Mouse (Mus musculus) stomach, postnatal 0 days (tissue): ENCODE results near the gene Auh. TPM values are rescaled to one million over a fixed set of nuclear protein-coding genes. Genes with fewer than 3 reads are reported as not detected.
A peak's percentile ranks its signal among the peaks of the same experiment; 100 is the strongest.

Source experiments
- ATAC-seq: fragments of 200-750 bp; cut with Nextera tagmentation; 2 replicates; pipeline ENCODE4 v1.8.0; 2017; ENCODE audit not compliant: low FRiP score, low TSS enrichment
- DNase-seq: peaks from one replicate; pipeline ENCODE4 v3.0.0-alpha.2; 2016; ENCODE audit warnings: low spot score
- H3K27ac ChIP-seq: fragments of 300-500 bp; sonication (generic); replicated peaks from 2 replicates; pipeline ENCODE4 v1.5.1; 2014; ENCODE audit warnings: mild to moderate bottlenecking, control low read depth
- H3K27me3 ChIP-seq: fragments of 300-500 bp; sonication (generic); 2 replicates; pipeline ENCODE4 v1.6.1; 2014; ENCODE audit warnings: low read length; ENCODE audit not compliant: control insufficient read depth, insufficient read depth
- H3K36me3 ChIP-seq: fragments of 300-500 bp; sonication (generic); 2 replicates; pipeline ENCODE4 v1.6.1; 2014; ENCODE audit warnings: low read length, mixed read lengths; ENCODE audit not compliant: control insufficient read depth, insufficient read depth
- H3K4me1 ChIP-seq: fragments of 300-500 bp; sonication (generic); replicated peaks from 2 replicates; pipeline ENCODE4 v1.6.1; 2014; ENCODE audit warnings: antibody characterized with exemption; ENCODE audit not compliant: control insufficient read depth, insufficient read depth
- H3K4me2 ChIP-seq: fragments of 300-500 bp; sonication (generic); replicated peaks from 2 replicates; pipeline ENCODE4 v1.6.1; 2014; ENCODE audit warnings: low read depth, mild to moderate bottlenecking, control low read depth, moderate library complexity
- H3K4me3 ChIP-seq: fragments of 300-500 bp; sonication (generic); 2 replicates; pipeline ENCODE4 v1.5.1; 2014; ENCODE audit warnings: low read depth, low read length, control low read depth
- H3K9ac ChIP-seq: fragments of 300-500 bp; sonication (generic); 2 replicates; pipeline ENCODE4 v1.6.1; 2014; ENCODE audit warnings: mild to moderate bottlenecking, low read length, control low read depth, mixed read lengths
- H3K9me3 ChIP-seq: fragments of 300-500 bp; sonication (generic); 2 replicates; pipeline ENCODE4 v1.6.1; 2016; ENCODE audit warnings: low read length; ENCODE audit not compliant: control insufficient read depth
- CTCF ChIP-seq: IDR thresholded peaks from 2 replicates; pipeline ENCODE4 v1.5.1; 2016; ENCODE audit warnings: antibody characterized with exemption, low read depth, mild to moderate bottlenecking, moderate library complexity
- EP300 ChIP-seq: optimal IDR thresholded peaks from 2 replicates; pipeline ENCODE3; 2016; ENCODE audit warnings: antibody characterized with exemption
- WGBS: fragments of 180-500 bp; shearing (Covaris S2); extraction: QIAGEN DNeasy Blood & Tissue Kit; methylation state at CpG from one replicate; pipeline ENCODE4 v1.1.7; 2014; 5-methylcytosine and 5-hydroxymethylcytosine counted together
- polyA plus RNA-seq: library from polyadenylated mRNA; unstranded; fragments of >200 nt; fragmentation: Nextera tagmentation; extraction: Ambion mirVana; gene quantifications from 2 replicates; pipeline ENCODE4 v1.2.1, GENCODE M21; 2015

The Auh gene
- polyA plus RNA-seq, 1 experiment from 2014 or later = 41.4 TPM

- H3K9ac ChIP-seq = no peak overlapping the region
- H3K27me3 ChIP-seq = no peaks in the 10 kb centered on the region
- H3K9me3 ChIP-seq = no peaks in the 10 kb centered on the region
- H3K4me2 ChIP-seq = no peak overlapping the region; the same call in 1 of the 2 replicates
- TF ChIP-seq EP300 = no peak
- TF ChIP-seq CTCF = no peak
- H3K27ac ChIP-seq = no peak overlapping the region
- DNase-seq = no peak
- peaks cover 13% of the 10 kb centered on the region; the same call in 1 of the 2 replicates for H3K4me1 ChIP-seq
- no peaks in the 10 kb centered on the region for H3K36me3 ChIP-seq
- ATAC-seq = no peak
- 65% methylated on average over 8 of the region's 8 CpGs for WGBS
- H3K4me3 ChIP-seq = no peak overlapping the region
Observed at GRCm38 (mm10) chr13:52976130-52976509, 46.6 kb upstream of the Auh start.

DNA sequence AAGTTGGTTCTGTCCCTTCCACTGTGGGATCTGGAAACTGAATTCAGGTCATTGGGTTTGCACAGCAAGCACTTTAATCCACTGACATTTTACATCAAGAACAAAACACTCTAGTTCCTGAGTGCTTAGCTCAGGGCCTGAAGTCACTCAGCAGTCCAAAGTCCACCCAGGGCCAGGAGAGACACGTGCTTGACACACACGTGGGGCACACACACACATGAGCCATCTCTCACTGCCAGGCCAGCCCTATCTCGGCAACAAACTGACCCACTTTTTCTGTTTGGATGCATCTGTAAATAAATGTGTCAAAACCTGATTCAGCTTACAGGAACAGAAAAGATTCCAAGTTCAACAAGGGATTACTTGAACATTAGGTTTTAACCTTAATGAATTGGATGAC, 45.2 kb upstream of the Auh start:
- Histone ChIP-seq H3K4me1 (peaks cover 13% of the 10 kb centered on the region; the same call in 1 of the 2 replicates), H3K9ac (no peak overlapping the region), H3K36me3 (no peaks in the 10 kb centered on the region), H3K4me3 (no peak overlapping the region), H3K27me3 (no peaks in the 10 kb centered on the region), H3K9me3 (no peaks in the 10 kb centered on the region), H3K27ac (no peak overlapping the region), H3K4me2 (no peak overlapping the region)
- peak; percentile 87 for ATAC-seq
- WGBS = 35% methylated on average over 3 of the region's 3 CpGs
- peak; percentile 83 for DNase-seq
- TF ChIP-seq CTCF = no peak
- no peak for TF ChIP-seq EP300

- H3K4me1 ChIP-seq = peaks cover 11% of the 10 kb centered on the region; the same call in 1 of the 2 replicates
- H3K27me3 ChIP-seq = no peaks in the 10 kb centered on the region
- no peaks in the 10 kb centered on the region for H3K9me3 ChIP-seq
- no peak overlapping the region for H3K9ac ChIP-seq
- TF ChIP-seq CTCF = no peak
- no peak for TF ChIP-seq EP300
- WGBS = 88% methylated on average over 10 of the region's 10 CpGs
- H3K4me2 ChIP-seq = no peak overlapping the region
- peaks cover 4% of the 10 kb centered on the region; the same call in 1 of the 2 replicates for H3K36me3 ChIP-seq
- ATAC-seq (no peak), DNase-seq (no peak)
- H3K27ac ChIP-seq = no peak overlapping the region
- no peak overlapping the region for H3K4me3 ChIP-seq
Observed at GRCm38 (mm10) chr13:52973427-52973826, 43.9 kb upstream of the Auh start.

- H3K9ac ChIP-seq = no peak overlapping the region
- no peaks in the 10 kb centered on the region for H3K27me3 ChIP-seq
- TF ChIP-seq EP300 = no peak
- TF ChIP-seq CTCF = no peak
- no peak overlapping the region for H3K4me3 ChIP-seq
- DNase-seq (no peak), ATAC-seq (no peak)
- no peak overlapping the region for H3K27ac ChIP-seq
- no peaks in the 10 kb centered on the region for H3K9me3 ChIP-seq
- H3K36me3 ChIP-seq = peaks cover 10% of the 10 kb centered on the region
- 81% methylated on average over 3 of the region's 3 CpGs for WGBS
- peaks cover 7% of the 10 kb centered on the region; the same call in 1 of the 2 replicates for H3K4me1 ChIP-seq
- no peak overlapping the region for H3K4me2 ChIP-seq
Observed at GRCm38 (mm10) chr13:52972626-52973025, 43.1 kb upstream of the Auh start.

DNA sequence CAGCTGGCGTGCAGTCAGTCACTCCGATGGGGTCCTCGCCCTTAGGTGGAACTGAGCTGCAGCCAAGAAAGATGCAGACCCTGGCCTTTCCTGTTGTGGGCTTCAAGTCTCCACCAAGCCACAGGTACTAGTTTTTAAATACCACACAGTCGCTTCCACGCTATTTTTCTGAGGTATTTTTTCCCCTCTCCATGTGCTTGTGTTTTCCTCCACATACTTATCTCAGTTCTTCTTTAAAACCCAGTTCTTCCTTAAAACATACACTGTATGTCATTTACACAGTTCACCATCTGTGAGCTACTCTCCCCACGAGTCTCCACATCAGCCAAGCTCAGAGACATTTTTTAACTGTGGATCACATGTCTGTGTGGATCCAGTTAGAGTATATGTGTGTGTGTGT, 41.4 kb upstream of the Auh start:
- DNase-seq (no peak), ATAC-seq (no peak)
- WGBS = 79% methylated on average over 6 of the region's 6 CpGs
- TF ChIP-seq CTCF (no peak), EP300 (no peak)
- Histone ChIP-seq H3K9ac (no peak overlapping the region), H3K27me3 (no peaks in the 10 kb centered on the region), H3K36me3 (peaks cover 19% of the 10 kb centered on the region), H3K4me2 (no peak overlapping the region), H3K4me1 (peaks cover 2% of the 10 kb centered on the region; the same call in 1 of the 2 replicates), H3K9me3 (no peaks in the 10 kb centered on the region), H3K4me3 (no peak overlapping the region), H3K27ac (no peak overlapping the region)

GRCm38 (mm10) chr13:52962922-52963321, 33.4 kb upstream of the Auh start:
- Histone ChIP-seq H3K27ac (no peak overlapping the region), H3K36me3 (peaks cover 14% of the 10 kb centered on the region), H3K9me3 (no peaks in the 10 kb centered on the region), H3K4me3 (no peak overlapping the region), H3K27me3 (no peaks in the 10 kb centered on the region), H3K4me1 (no peaks in the 10 kb centered on the region), H3K9ac (no peak overlapping the region), H3K4me2 (no peak overlapping the region)
- DNase-seq (no peak), ATAC-seq (0 out of 2 replicates have a peak, but pooled peaks have one; percentile 6)
- 94% methylated on average over 4 of the region's 4 CpGs for whole genome bisulfite sequencing
- TF ChIP-seq EP300 (no peak), CTCF (no peak)
